Mouse (Mus musculus): ENCODE results near the gene Mad2l2.

Gene Mad2l2

DNA sequence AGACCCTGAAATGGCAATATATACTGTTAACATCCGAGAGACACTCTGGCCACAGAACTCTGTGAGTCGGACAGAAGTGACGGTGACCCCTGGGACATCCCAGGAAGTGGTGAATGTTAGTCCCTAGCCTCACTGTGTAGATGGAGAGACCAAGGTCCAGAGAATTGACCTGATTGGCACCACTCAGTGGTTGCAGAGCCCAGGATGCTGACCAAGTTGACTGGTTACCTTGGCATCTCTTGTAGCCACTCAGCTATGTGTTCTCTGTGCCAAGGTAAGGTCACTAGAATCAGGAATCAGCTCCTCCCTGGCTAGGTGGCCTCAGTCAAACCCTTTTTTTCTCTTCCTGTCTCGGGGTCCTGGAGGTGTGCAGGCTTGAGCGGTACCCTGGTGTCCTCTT is 13.5 kb downstream of the Mad2l2 start:
- DNase-seq (ENCODE audit: low spot score) = no peak

GRCm38 (mm10) chr4:148147714-148148113 is 17.5 kb downstream of the Mad2l2 start:
- DNase-seq (ENCODE audit: low spot score) = no peak

GRCm38 (mm10) chr4:148149540-148149939 is 19.4 kb downstream of the Mad2l2 start:
- no peak for DNase-seq (ENCODE audit: low spot score)

- peak; percentile 34 for DNase-seq (ENCODE audit: low spot score)
These were observed 20.1 kb downstream of the Mad2l2 start for GRCm38 (mm10) chr4:148150242-148150641.

DNA sequence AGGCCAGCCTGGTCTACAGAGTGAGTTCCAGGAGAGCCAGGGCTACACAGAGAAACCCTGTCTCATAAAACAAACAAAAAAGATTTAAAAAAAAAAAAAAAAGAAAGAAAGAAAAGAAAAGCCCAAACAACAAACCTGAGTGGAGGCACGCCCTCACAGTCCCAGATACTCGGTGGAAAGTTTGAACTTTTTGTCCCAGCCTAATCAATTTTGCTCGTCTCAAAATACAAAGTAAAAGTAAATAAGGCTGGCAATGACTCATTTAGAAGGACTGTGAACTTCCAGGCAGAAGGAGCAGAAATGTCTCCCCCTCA is 20.7 kb downstream of the Mad2l2 start:
- DNase-seq (ENCODE audit: low spot score) = no peak

DNA sequence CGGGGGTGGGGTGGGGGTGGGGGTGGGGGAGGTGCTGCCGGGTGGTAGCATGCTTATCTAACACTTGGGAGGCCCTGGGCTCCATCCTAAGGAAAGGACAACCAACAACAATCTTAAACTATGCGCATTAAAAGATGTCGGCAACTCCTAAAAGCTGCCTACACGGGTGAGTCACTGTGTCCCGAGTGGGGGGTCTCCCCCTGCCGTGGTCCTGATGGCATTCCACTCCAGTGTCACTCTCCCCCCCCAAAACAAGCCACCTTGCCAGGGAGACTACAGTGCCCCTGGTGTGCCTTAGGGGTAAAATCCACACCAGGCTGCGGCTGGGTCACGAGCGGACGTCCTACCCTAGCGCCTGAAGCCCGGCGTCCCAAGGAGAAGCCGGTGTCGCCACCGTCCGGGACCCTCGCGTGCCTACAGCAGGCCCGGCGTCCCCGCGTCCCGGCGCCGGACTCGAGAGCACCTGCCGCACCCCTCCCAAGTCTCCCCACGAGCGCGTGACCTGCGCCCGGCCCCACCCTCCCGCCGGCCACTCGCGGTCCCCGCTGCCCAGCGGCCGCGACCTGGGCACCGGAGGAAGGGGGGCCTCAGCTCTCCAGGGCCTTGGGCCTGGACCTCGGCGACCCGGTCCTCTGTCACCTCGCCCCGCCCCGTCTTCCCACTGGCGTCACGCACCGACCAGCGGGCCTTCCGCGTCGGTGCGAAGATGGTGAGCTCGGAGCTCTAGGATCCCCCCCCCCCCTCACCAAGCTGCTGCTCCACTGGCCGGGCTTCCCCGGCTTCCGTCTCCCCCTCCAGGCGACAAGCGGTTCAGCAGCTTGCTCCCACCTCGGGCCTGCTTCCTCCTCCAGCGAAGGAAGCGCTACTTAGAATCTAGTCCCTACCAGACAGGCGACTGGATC is 21.3 kb downstream of the Mad2l2 start, which contains the start of gene Fbxo6:
Gene Fbxo6 (minus strand): TSS at position 874 of the 902 bp plus-strand sequence.
- peak; percentile 89 for DNase-seq (ENCODE audit: low spot score)

GRCm38 (mm10) chr4:148152547-148152946 is 22.4 kb downstream of the Mad2l2 start:
- no peak for DNase-seq (ENCODE audit: low spot score)

DNA sequence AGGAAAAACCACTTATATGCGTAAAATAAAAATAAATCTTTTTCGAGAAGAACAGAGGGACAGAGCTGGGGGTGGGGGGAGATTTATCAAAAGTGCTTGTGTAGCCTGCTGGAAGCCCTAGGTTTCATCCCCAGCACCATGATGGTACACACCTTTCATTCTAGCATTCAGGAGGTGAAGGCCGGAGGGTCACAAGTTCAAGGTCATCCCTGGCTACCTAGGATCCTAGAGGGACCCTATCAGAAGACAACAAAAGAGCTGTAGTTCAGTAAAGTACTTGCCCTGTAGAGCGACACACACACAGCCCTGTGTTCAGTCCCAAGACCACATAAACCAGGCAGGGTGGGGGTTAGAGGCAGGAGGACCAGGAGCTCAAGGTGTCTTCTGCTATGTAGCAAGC is 23.8 kb downstream of the Mad2l2 start:
- no peak for DNase-seq (ENCODE audit: low spot score)

GRCm38 (mm10) chr4:148154982-148155381 is 24.8 kb downstream of the Mad2l2 start:
- DNase-seq (ENCODE audit: low spot score) = peak; percentile 68

DNA sequence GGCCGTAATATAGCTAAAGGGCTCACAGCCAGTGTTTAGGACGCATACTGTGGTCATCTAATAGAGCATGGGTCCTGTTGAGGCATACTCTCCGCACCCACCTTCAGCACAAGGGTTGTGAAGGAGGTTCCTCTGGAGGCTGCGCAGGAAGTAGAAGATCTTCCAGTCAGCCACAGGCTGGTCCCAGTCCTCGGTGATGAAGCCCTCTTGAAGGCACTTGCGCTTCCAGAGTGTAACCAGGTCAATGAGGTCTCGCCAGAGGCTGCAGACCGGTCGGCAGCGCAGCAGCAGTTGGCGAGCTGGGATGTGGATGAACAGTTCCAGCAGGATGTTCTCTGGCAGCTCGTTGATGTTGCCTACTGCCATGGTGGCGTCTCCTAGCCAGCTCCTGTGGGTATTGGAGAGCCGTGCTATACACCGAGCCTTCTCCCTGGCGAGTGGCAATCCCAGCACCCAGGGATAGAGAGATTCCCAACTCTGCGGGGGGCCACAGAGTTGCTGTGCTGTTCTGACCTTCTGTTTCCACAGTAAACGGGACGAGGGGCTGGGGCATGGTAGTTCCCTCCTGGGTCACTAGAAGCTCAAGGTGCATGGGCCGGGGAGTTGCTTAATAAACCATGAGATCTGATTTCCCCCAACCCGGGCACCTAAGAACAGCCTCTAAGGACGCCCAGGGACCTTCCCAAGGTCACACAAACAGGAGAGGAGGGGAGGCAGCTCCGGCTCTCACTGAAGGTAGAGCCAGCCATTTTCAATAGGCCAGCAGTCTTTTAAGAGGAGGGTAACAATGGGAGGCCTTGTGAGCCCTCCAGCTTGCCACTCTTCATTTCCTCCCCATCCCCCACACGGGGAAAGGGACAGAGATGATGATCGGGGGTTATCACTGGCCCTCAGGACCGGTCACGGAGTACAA is 28.5 kb downstream of the Mad2l2 start:
- DNase-seq (ENCODE audit: low spot score) = no peak

DNA sequence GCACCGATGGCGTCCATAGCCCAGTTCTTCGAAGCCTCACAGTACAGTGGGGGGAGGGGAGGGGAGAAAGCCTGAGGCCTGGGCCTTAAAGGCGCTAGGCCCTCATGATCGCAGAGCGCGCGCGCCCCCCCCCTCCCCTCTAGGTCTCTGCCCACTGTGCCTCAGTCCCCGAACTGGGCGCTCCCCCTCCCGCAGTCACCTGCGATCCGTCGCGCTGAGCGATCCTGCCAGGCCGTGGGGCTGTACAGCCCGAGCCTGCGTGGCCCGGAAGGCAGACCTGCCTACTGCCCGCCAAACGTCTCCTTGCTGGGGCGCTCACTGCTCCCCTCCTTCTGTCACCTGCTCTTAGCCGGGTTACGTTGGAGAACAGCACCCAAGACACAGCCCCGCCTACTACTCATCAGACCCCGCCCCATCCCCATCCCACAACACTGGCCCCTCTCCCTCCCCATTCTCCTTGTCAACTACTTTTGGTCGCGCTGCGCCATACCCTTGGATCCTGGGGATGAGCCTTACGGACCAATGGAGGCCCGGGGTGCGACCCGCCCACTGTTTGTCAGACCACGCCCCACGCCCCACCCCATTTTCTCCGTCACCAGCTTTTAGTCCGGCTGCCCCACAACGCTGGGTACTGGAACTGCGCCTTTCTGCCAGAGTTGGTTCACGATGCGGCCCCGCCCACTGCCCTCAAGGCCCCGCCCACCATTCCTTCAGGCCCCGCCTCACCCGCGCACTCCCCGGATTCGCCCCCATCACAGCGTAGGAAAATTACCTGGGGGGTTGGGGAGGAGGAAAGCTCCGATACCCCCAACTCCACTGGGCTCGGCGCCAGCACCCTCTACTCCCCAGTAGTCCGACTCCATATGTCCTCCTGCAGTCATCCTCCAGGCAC is 29.6 kb downstream of the Mad2l2 start:
- peak; percentile 91 for DNase-seq (ENCODE audit: low spot score)

DNA sequence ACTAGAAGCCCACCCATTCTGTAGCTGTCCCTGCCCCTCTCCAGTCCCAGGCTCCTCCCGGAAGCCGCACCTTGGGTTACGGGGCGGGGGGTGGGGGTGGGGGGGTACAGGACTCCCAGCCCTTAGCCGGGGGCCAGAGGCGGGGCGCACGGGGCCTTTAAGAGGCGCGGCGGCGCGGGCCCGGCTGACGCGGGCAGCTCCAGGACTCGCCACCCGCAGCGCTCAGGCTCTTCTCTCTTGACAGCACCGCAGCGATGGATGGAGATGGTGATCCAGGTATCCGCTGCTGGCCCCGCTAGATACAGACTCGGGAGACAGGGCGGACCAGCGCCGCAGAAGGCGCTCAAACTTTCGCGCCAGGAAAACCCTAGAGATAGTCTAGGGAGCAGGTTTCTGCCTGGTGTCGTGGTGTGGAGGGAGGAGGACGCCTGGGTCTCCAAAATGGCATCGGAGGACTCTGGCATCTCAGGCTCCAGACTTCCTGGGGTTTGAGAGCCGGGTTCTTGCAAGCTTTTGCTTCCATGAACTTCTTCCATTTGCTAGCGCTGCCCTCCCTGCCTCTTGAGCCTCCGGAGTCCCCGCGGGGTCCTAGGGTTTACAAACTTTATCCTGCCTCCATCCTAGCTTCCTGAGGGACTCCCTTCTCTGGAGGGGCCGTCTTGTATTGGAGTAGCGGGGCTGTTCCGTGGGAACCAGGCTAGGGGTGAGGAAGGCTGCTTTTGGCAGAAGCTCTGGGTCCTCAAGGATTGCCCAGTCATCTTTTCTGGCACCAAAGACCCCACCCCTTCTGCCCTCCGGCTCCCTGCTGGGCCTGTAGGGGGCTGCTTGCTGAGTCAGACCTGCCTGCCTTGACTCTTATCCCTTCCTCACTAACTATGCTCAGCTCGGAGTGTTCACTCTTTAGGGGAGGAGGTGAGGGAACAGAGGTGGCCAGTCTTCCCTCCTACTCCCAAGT is 30.5 kb downstream of the Mad2l2 start, which contains the start of the genes Fbxo44 and Fbxo2:
Gene Fbxo44 (minus strand): TSS at position 47 of the 955 bp plus-strand sequence.
Gene Fbxo2 (plus strand): TSS at position 186 of the 955 bp plus-strand sequence.
- DNase-seq (ENCODE audit: low spot score) = peak; percentile 35

DNA sequence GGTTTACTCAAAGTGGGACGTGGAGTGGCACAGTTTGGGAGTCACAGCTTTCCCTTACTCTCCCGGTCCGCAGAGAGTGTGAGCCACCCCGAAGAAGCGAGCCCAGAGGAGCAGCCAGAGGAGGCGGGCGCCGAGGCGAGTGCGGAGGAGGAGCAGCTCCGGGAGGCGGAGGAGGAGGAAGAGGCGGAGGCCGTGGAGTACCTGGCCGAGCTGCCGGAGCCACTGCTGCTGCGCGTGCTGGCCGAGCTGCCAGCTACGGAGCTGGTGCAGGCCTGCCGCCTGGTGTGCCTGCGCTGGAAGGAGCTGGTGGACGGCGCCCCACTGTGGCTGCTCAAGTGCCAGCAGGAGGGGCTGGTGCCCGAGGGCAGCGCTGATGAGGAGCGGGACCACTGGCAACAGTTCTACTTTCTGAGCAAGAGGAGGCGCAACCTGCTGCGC is 33.8 kb downstream of the Mad2l2 start:
- DNase-seq (ENCODE audit: low spot score) = no peak

GRCm38 (mm10) chr4:148164461-148164860 is 34.3 kb downstream of the Mad2l2 start:
- DNase-seq (ENCODE audit: low spot score) = no peak

DNA sequence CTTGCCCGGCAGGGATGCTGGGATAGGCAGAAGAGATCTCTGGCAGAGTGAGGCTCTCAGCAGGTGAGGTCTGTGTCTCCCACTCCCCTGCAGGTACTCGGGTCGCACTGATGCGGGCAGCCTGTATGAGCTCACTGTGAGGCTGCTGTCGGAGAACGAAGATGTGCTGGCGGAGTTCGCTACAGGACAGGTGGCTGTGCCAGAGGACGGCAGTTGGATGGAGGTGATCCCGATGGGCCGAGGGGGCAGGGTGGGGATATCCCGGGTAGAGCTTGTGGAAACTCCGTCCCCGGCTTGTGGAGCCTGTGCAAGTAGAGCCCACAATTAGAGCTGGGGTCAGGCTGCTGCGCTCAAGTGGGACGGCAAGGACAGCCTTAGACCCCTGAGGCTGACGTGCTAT is 35.4 kb downstream of the Mad2l2 start:
- no peak for DNase-seq (ENCODE audit: low spot score)

GRCm38 (mm10) chr4:148166431-148166830 is 36.2 kb downstream of the Mad2l2 start:
- DNase-seq (ENCODE audit: low spot score) = no peak

- peak; percentile 80 for DNase-seq (ENCODE audit: low spot score)
These were observed 36.8 kb downstream of the Mad2l2 start for GRCm38 (mm10) chr4:148166986-148167385.

- peak; percentile 61 for DNase-seq (ENCODE audit: low spot score)
These were observed 38.1 kb downstream of the Mad2l2 start for GRCm38 (mm10) chr4:148168287-148168686.

DNA sequence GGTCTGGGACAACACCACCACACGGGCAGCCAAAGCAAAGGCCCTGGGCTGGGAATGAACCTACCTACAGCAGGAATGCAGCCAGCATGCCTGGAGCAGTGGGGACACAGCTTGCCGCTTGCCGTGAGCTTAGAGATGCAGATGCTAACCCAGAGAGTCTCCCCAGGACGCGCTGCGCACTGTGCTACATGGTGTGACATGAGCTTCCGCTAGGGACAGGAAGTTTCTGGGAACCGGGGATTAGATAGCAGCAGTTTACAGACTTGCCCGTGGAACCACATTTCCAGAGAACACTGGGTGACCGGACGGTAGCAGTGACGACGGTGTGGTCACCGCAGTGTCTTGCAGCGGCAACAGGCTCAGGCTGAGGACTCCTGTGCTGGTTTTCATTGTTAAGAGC is 39.4 kb downstream of the Mad2l2 start:
- DNase-seq (ENCODE audit: low spot score) = no peak

GRCm38 (mm10) chr4:148170842-148171241 is 40.7 kb downstream of the Mad2l2 start:
- peak; percentile 59 for DNase-seq (ENCODE audit: low spot score)

Measured in adipocyte (in vitro differentiated cells).